Mouse (Mus musculus) liver, adult 2 months (tissue): ENCODE results near the gene Ddx31.

Experiments
- CTCF ChIP-seq: fragments of 200-500 bp; IDR thresholded peaks from 2 replicates; pipeline ENCODE4 v1.5.1; 2011; ENCODE audit warnings: low read depth, low read length, control low read depth
- POLR2A ChIP-seq: fragments of 200-500 bp; IDR thresholded peaks from 2 replicates; pipeline ENCODE4 v1.6.1; 2011; ENCODE audit warnings: low read length, control low read depth; ENCODE audit not compliant: insufficient read depth; ENCODE audit errors: extremely low read depth

- TF ChIP-seq POLR2A (no peak), CTCF (no peak)
Measured at GRCm38 (mm10) chr2:28893526-28893925, 53.3 kb downstream of the Ddx31 start.
